Mouse (Mus musculus) spleen, adult 2 months (tissue): ENCODE results near the gene Scrn1. TPM values are rescaled to one million over a fixed set of nuclear protein-coding genes. Genes with fewer than 3 reads are reported as not detected.

Experiments used
- DNase-seq, 2 experiments: peaks; one replicate each; pipeline versions ENCODE4 v3.0.0 to v3.0.0-alpha.2; 2012 to 2021; ENCODE audit warnings: low spot score in 2 of 2, low read depth in 1 of 2
- H3K27ac ChIP-seq: fragments of 200-500 bp; 2 replicates; pipeline ENCODE4 v1.5.1; 2012; ENCODE audit warnings: low read length, inconsistent platforms; ENCODE audit not compliant: insufficient read depth
- H3K27me3 ChIP-seq: fragments of 200-500 bp; 2 replicates; pipeline ENCODE4 v1.6.1; 2012; ENCODE audit warnings: mild to moderate bottlenecking, moderate library complexity, low read length, inconsistent platforms; ENCODE audit not compliant: control insufficient read depth, insufficient read depth
- H3K36me3 ChIP-seq: fragments of 200-500 bp; 2 replicates; pipeline ENCODE4 v1.6.1; 2012; ENCODE audit warnings: mild to moderate bottlenecking, low read length, inconsistent platforms; ENCODE audit not compliant: control insufficient read depth, insufficient read depth
- H3K4me1 ChIP-seq: fragments of 200-500 bp; 2 replicates; pipeline ENCODE4 v1.6.1; 2011; ENCODE audit warnings: inconsistent platforms; ENCODE audit not compliant: control insufficient read depth, insufficient read depth, insufficient read length
- H3K4me3 ChIP-seq: fragments of 200-500 bp; 2 replicates; pipeline ENCODE4 v1.5.1; 2011; ENCODE audit warnings: mild to moderate bottlenecking, inconsistent platforms; ENCODE audit not compliant: insufficient read depth, insufficient read length; ENCODE audit errors: extremely low read depth
- CTCF ChIP-seq: fragments of 200-500 bp; IDR thresholded peaks from 2 replicates; pipeline ENCODE4 v1.5.1; 2011; ENCODE audit warnings: mild to moderate bottlenecking, inconsistent platforms; ENCODE audit not compliant: insufficient read depth, insufficient read length, insufficient replicate concordance; ENCODE audit errors: extremely low read depth
- POLR2A ChIP-seq: fragments of 200-500 bp; IDR thresholded peaks from 2 replicates; pipeline ENCODE4 v1.6.1; 2011; ENCODE audit warnings: low read depth, low read length, inconsistent platforms
- WGBS: fragments of 180-500 bp; shearing (Covaris S2); methylation state at CpG from one replicate; pipeline ENCODE4 v1.1.7; 2018; 5-methylcytosine and 5-hydroxymethylcytosine counted together
- polyA plus RNA-seq: library from polyadenylated mRNA; depleted of rRNA; stranded (reverse); fragments of >200 nt; gene quantifications from 2 replicates; pipeline ENCODE4 v1.2.3, GENCODE M21; 2012

Scrn1 gene
- polyA plus RNA-seq, 1 experiment: 0.54 TPM

- Histone ChIP-seq H3K27ac (no peak overlapping the region), H3K27me3 (0 out of 2 replicates have a peak, but pooled peaks cover 2% of the 10 kb centered on the region), H3K4me1 (no peaks in the 10 kb centered on the region), H3K4me3 (no peak overlapping the region), H3K36me3 (no peaks in the 10 kb centered on the region)
- TF ChIP-seq CTCF (no peak), POLR2A (no peak)
- 85% methylated on average over 1 of the region's 1 CpGs for WGBS
- no peak for DNase-seq
Measured at GRCm38 (mm10) chr6:54588212-54588611, 21.9 kb upstream of the Scrn1 start.

GRCm38 (mm10) chr6:54587683-54588082 lies 21.4 kb upstream of the Scrn1 start:
- Histone ChIP-seq H3K36me3 (no peaks in the 10 kb centered on the region), H3K27ac (no peak overlapping the region), H3K27me3 (0 out of 2 replicates have a peak, but pooled peaks cover 2% of the 10 kb centered on the region), H3K4me3 (no peak overlapping the region), H3K4me1 (no peaks in the 10 kb centered on the region)
- no peak for TF ChIP-seq POLR2A
- no peak for TF ChIP-seq CTCF
- no peak for DNase-seq
- 71% methylated on average over 4 of the region's 4 CpGs for WGBS

- Histone ChIP-seq H3K4me1 (no peaks in the 10 kb centered on the region), H3K4me3 (no peak overlapping the region), H3K36me3 (no peaks in the 10 kb centered on the region), H3K27ac (no peak overlapping the region), H3K27me3 (0 out of 2 replicates have a peak, but pooled peaks cover 2% of the 10 kb centered on the region)
- TF ChIP-seq CTCF: no peak
- TF ChIP-seq POLR2A: no peak
- WGBS: 86% methylated on average over 8 of the region's 8 CpGs
- DNase-seq: no peak
Measured at GRCm38 (mm10) chr6:54586911-54587310, 20.6 kb upstream of the Scrn1 start.

- Histone ChIP-seq H3K27ac (no peak overlapping the region), H3K4me1 (no peaks in the 10 kb centered on the region), H3K4me3 (no peak overlapping the region), H3K36me3 (no peaks in the 10 kb centered on the region), H3K27me3 (0 out of 2 replicates have a peak, but pooled peaks cover 2% of the 10 kb centered on the region)
- TF ChIP-seq POLR2A (no peak), CTCF (peak; percentile 30; the same call in 1 of the 2 replicates)
- WGBS: 11% methylated on average over 2 of the region's 2 CpGs
- peak; percentile 12 to 28 for DNase-seq
Measured at GRCm38 (mm10) chr6:54586175-54586574, 19.9 kb upstream of the Scrn1 start.

GRCm38 (mm10) chr6:54573218-54573955 lies 7.1 kb upstream of the Scrn1 start:
- DNase-seq: no peak
- H3K36me3 ChIP-seq: no peaks in the 10 kb centered on the region
- 39% methylated on average over 6 of the region's 6 CpGs for WGBS
- H3K27me3 ChIP-seq: no peaks in the 10 kb centered on the region; the same call in 1 of the 2 replicates
- H3K4me3 ChIP-seq: no peak overlapping the region
- TF ChIP-seq CTCF (no peak), POLR2A (no peak)
- H3K4me1 ChIP-seq: no peaks in the 10 kb centered on the region
- no peak overlapping the region for H3K27ac ChIP-seq

GRCm38 (mm10) chr6:54569776-54570175 lies 3.5 kb upstream of the Scrn1 start:
- H3K27ac ChIP-seq: no peak overlapping the region
- H3K4me1 ChIP-seq: no peaks in the 10 kb centered on the region; the same call in 1 of the 2 replicates
- DNase-seq: no peak
- no peak overlapping the region for H3K4me3 ChIP-seq
- 79% methylated on average over 7 of the region's 7 CpGs for WGBS
- no peak for TF ChIP-seq POLR2A
- no peak for TF ChIP-seq CTCF
- H3K36me3 ChIP-seq: no peaks in the 10 kb centered on the region
- H3K27me3 ChIP-seq: peaks cover 9% of the 10 kb centered on the region

- no peak overlapping the region for H3K27ac ChIP-seq
- H3K27me3 ChIP-seq: peaks cover 9% of the 10 kb centered on the region
- no peaks in the 10 kb centered on the region; the same call in 1 of the 2 replicates for H3K4me1 ChIP-seq
- H3K36me3 ChIP-seq: no peaks in the 10 kb centered on the region
- TF ChIP-seq POLR2A (no peak), CTCF (no peak)
- no peak for DNase-seq
- no peak overlapping the region for H3K4me3 ChIP-seq
- 13% methylated on average over 6 of the region's 6 CpGs for WGBS
Measured at GRCm38 (mm10) chr6:54566546-54566919, 244 bp upstream of the Scrn1 start.
